Mouse (Mus musculus) R1 (cell line): ENCODE results near the gene Cdon.

Experiments
- DNase-seq: peaks from one replicate; pipeline ENCODE4 v3.0.0-alpha.2; 2018; ENCODE audit warnings: low read depth, low spot score

Cdon gene

DNA sequence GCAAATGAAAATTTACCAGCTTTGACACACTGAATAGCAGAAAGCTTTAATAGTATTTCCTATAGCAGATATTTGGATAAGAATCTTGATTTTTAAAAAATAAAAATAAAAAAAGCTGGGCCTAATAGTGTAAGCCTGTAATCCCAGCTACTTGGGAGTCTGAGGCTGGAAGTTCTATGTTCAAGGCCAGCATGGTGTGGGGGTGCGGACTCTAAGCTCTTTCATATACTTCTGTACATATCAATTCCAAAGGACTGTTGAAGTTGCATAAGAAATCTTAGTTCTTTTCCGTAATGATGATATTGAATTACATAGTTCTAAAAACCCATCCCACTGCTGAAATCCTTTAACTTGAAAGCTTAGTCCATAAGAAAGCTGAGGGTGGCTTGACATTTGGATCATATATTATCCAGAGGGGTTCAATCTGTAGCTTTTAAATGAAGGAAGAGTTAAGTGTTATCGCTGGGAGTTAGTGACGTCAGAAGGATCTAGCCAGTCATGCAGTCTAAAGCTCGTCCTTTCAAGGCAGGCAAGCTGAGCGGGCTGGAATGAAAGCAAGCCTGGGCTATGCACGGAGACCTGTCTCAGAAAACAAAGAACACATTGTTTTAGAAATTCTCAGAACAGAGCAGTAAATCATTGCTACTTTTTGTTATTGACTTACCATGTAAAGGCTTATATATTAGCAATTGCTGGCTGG is 72.3 kb downstream of the Cdon start:
- DNase-seq = no peak

- DNase-seq = no peak
Measured at GRCm38 (mm10) chr9:35493733-35494092, 72.8 kb downstream of the Cdon start.

DNA sequence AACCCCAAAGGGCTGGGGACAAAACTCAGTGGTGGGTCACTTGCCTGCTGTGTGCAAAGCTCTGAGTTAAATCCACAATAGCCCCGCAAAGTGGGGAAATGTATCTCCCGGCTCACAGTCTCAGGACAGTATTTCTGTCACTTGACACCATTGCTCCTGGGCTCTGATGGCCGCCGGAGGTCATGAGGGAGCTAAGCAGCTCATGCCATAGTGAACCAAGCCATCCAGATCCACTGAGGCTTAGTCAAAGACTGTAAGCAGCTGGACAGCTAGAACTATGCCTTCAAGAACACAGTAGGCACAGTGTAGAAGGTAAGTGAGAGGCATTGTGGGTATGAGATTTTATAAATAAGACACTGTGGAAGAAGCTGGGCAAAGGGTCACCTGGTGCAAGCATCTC is 74.0 kb downstream of the Cdon start:
- DNase-seq = peak; percentile 4

DNA sequence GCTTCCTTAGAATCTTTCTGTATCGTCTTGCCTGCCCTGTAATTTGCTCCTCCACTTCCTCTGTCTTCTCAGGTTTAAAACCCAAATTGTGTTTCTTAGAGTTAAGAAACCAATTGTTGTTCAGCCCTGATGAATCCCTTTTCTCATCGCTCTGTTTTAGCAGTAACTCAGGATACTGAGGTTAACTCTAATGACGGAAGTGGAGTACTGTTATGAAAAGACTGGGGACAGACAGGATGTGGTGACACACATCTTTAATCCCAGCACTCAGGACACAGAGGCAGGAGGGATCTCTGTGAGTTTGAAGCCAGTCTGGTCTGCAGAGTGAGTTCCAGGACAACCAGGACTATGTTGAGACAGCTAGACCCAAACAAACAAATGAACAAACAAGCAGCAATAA is 74.5 kb downstream of the Cdon start:
- peak; percentile 21 for DNase-seq

DNA sequence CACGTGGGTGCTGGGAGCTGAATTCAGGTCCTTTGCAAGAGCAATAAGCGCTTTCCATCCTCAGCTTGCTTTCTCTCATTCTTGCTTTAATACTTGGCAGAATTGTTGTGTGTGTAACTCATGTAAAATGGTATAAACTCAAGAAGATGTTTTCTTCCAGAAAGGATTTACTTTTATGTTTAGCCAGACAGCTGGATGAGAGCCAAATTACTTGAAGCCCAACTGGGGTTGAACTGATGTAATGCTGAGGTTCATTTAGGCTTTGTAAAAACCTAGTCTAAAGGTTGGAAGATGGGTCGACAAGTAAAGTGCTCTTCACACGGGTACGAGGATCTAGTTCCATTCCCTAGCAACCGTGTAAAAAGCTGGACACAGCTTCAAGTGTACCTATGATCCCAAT is 79.0 kb downstream of the Cdon start:
- DNase-seq = no peak

- no peak for DNase-seq
Measured at GRCm38 (mm10) chr9:35502361-35503000, 81.6 kb downstream of the Cdon start.

- DNase-seq = no peak
Measured at GRCm38 (mm10) chr9:35508234-35508633, 87.3 kb downstream of the Cdon start.

DNA sequence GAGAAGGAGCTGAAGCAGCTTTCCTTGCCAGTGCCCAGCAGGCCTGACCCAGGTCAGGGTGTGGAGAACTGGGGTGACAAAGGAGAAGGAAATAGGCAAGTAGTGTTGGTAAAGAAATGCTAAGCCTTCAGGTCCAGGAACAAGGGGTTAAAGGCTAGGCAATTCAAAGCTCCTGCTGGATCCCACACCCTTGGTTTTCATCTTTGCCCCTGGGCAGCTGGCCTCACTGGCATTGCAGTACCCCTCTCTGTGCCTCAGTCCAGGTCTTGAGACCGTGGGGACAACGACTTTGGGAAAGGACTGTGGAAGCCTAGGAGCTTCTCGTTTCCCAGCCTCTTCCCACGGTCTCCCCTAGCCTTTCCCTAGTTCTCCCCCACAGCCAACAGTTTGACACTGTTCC is 93.0 kb downstream of the Cdon start:
- DNase-seq = no peak

GRCm38 (mm10) chr9:35516182-35516581 is 95.3 kb downstream of the Cdon start:
- DNase-seq = no peak

DNA sequence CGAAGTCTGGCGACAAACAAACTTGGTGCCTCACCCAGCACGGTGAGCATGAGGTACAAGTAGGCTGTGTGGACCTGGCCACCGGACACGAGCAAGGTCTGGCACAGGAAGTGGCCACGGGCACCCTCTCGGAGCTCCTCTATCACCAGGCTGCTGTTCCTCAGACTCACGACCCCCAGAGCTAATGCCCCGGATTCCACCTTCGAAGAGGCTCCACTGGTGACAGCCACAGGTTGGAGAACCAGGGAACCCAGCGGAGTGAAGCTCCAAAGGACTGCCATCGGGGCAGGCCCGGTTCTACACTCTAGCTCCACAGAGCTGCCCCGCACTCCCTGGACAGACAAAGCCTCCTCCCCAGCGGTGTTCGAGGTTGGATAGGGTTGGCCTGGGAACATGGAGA is 95.8 kb downstream of the Cdon start:
- DNase-seq = no peak

DNA sequence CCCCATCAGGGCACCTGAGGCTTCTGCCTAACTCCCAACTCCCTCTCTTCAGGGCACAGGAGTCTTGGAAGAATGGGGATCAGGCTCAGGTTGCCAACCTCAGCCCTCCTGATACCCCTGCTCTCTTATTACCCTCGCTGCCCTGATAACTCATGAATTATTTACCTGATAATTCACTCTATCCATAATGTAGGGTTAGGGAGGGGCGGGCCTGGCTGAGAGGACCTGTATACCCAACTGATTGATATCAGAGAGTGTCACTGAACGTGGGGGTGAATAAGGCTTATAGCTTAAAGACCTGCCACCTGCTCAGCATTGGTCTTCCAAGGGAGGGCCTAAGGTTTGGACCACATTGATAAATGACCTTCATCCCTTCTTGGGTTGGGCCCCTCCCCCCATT is 97.2 kb downstream of the Cdon start, which contains the start of gene Gm1113:
Gene Gm1113 (minus strand): TSS at position 101 of the 400 bp plus-strand sequence.
- no peak for DNase-seq

GRCm38 (mm10) chr9:35520631-35521348 is 99.9 kb downstream of the Cdon start:
- no peak for DNase-seq

GRCm38 (mm10) chr9:35522241-35522640 is 101.3 kb downstream of the Cdon start:
- DNase-seq = no peak

DNA sequence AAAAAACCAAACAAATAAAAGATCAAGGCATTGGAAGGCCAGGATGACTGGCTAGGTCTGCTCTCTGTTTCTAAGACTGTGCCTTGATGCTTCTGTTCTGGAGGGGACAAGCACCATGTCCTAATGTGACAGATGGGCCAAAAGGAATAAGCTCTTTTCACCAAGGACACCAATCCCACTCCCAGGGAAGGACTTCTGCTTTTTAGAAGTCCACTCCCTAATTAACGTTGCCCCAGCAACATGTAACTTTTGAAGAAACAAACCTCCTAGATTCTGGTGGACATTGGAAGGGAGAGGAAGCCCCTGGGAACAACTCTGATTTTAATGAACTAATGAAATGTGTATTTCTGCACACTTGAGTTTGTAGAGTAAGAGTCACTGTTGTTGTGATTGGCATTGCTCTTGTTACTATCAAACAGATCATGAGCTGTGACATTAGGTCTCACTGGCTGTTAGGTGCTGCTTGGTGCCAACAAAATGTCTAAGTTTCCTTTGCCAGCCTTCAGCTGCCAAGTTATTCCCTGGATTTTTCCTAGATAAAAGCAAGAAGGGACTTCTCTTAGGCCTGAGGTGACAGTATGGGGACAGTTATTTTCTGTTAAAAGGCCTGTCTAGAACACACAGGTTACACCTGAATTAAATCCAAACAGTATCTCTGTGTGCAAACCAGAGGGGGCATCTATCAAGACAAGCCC is 102.0 kb downstream of the Cdon start:
- DNase-seq = no peak

DNA sequence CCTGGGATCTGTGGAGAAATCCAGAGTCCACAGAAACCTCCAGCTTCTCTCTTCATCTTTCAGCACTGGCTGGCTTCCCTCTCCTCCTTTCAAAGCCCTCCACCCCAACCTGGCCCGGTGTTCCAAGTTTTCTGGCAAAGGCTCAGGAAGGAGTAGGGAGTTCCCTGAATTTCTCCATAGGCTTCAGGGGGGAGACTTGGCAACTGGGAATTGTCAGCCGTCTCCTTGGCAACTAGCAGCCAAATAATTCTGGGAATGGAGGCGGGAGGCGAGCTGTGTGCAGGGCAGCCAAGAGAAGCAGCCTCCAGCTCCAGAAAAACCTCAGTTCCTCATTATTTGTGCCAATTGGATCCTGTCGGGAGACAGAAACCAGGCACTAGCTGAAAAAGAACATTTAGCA is 102.6 kb downstream of the Cdon start:
- peak; percentile 49 for DNase-seq

GRCm38 (mm10) chr9:35523941-35524411 is 103.0 kb downstream of the Cdon start:
- peak; percentile 56 for DNase-seq

- no peak for DNase-seq
Measured at GRCm38 (mm10) chr9:35529141-35529540, 108.2 kb downstream of the Cdon start.

- DNase-seq = no peak
Measured at GRCm38 (mm10) chr9:35529796-35530195, 108.9 kb downstream of the Cdon start.

DNA sequence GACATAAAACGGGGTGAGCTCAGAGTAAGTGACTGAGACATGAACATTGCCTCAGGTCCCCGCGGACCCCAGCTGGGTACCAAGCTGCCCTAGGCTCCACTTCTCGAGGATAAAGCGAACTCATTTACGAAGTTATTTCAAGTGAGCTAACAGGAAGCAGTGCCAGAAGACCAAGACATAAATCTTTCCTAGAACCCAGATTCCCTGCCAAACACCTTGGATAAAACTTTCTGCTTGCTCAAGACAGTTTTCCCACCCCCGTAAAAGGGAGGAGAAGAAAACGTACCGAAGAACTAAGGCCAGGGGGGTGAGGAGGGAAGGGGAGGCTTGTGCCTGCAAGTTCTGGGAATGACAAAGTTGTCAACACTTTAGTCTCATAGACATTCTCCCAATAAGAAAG is 112.3 kb downstream of the Cdon start:
- no peak for DNase-seq

DNA sequence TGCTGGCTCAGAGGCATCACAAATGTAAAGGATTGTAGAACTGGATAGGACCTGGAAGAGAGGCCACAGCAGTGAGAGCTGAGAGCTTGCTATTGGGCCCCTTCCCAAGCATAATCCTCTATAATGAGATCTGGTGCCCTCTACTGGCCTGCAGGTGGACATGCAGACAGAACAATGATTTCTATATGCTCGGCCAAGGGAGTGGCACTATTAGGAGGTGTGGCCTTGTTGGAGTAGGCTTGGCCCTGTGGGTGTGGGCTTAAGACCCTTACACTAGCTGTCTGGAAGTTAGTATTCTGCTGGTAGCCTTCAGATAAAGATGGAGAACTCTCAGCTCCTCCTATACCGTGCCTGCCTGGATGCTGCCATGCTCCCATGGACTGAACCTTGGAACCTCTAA is 114.2 kb downstream of the Cdon start:
- DNase-seq = peak; percentile 84

- DNase-seq = no peak
Measured at GRCm38 (mm10) chr9:35535876-35536275, 114.9 kb downstream of the Cdon start.
